Mouse (Mus musculus): ENCODE measurements around the gene Mdfi. TPM values are rescaled to one million over a fixed set of nuclear protein-coding genes. Genes with fewer than 3 reads are reported as not detected.

The Mdfi gene
- polyA plus RNA-seq, 1 experiment: 0.03 TPM

DNA sequence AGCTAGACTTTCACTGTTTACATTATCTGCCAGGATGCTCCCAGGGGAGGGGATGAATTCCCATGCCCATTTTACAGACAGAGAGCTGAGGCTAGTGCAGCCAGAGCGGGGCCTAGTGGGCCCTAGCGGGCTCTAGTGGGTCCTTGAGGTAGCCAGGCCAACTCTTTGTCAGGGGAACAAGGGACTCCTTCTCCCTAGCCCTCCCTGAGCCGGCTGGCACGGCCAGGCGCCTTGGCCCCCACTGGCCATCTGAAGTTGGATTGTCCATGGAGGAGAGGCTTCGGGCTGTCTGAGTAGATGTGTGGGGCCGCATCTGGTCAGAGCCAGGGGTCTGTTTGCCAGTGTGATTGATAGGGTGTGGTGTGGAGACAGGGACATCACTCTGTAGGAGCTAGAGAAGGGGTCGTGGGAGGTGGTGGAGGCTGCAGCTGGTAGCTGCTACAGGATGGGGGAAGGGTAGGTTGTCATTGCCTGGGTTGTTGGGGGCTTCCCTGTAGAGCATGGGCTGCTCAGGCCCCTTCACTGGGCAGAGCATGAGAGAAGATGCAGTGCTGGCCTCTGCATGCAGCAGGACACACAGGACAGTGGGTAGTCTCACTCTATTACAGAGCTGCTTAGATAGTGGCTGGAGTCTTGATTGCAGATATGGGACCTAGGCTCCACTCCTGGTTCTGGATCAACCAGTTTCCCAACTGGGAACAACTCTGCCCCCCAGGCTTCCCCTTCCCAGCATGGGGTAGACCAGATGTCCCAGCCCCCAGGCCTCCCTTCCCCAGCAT, 50.9 kb downstream of the Mdfi start:
- Histone ChIP-seq H3K27me3 (ENCODE audit: control insufficient read depth) (no peaks in the 10 kb centered on the region), H3K4me1 (ENCODE audit: control insufficient read depth) (no peaks in the 10 kb centered on the region), H3K4me3 (replicated peaks) (no peak overlapping the region), H3K9me3 (ENCODE audit: control insufficient read depth, low read length) (no peaks in the 10 kb centered on the region), H3K36me3 (ENCODE audit: control insufficient read depth) (no peaks in the 10 kb centered on the region)
- TF ChIP-seq TAL1 (IDR thresholded peaks at IDR 0.05; ENCODE audit: low read length) (no peak), GATA1 (IDR thresholded peaks at IDR 0.05; ENCODE audit: low read length) (no peak)

DNA sequence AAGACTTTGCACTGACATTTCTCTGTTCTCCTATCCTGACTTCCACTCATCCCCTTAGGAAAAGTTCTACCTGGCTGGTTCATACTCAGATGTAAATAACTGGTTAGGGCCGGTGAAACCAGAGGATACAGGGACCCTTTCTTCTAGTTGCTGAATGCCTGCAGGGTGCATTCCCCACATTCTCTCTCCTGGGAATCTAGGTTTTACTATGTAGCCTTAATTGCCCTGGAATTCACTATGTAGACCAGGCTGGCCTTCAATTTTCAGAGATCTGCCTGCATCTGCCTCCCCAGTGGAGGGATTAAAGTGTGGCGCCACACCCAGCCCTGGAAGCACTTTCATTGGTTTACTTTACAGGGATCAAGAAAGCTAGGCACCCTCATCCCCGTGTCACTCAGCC, 52.0 kb downstream of the Mdfi start:
- Histone ChIP-seq H3K4me3 (replicated peaks) (no peak overlapping the region), H3K4me1 (ENCODE audit: control insufficient read depth) (peaks cover 1% of the 10 kb centered on the region), H3K27me3 (ENCODE audit: control insufficient read depth) (no peaks in the 10 kb centered on the region), H3K9me3 (ENCODE audit: control insufficient read depth, low read length) (no peaks in the 10 kb centered on the region), H3K36me3 (ENCODE audit: control insufficient read depth) (no peaks in the 10 kb centered on the region)
- no peak for TF ChIP-seq GATA1 (IDR thresholded peaks at IDR 0.05; ENCODE audit: low read length)
- TF ChIP-seq TAL1 (IDR thresholded peaks at IDR 0.05; ENCODE audit: low read length): no peak

DNA sequence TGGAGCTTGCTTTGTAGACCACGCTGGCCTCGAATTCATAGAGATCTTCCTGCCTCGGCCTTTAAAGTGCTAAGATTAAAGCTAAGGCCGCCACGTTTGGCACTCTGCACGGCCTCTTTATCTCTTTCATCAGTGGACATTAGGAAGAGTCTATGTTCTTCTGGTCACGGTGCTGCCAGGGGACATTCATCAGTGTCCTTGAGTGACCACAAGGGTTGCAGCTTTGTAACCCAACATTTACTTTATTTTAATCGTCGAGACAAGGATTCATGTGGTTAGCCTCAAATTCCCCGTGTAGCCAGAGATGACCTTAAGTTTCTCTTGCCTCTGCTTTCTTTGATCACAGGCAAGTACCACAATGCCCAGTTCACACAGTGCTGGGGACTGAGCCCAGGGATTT, 54.0 kb downstream of the Mdfi start:
- no peaks in the 10 kb centered on the region for H3K9me3 ChIP-seq (ENCODE audit: control insufficient read depth, low read length)
- H3K36me3 ChIP-seq (ENCODE audit: control insufficient read depth): no peaks in the 10 kb centered on the region
- peaks cover 14% of the 10 kb centered on the region for H3K4me1 ChIP-seq (ENCODE audit: control insufficient read depth)
- no peak overlapping the region for H3K4me3 ChIP-seq (replicated peaks)
- no peaks in the 10 kb centered on the region for H3K27me3 ChIP-seq (ENCODE audit: control insufficient read depth)
- TF ChIP-seq GATA1 (IDR thresholded peaks at IDR 0.05; ENCODE audit: low read length): no peak

GRCm38 (mm10) chr17:47777141-47777540, 57.4 kb downstream of the Mdfi start:
- no peaks in the 10 kb centered on the region for H3K36me3 ChIP-seq (ENCODE audit: control insufficient read depth)
- peaks cover 14% of the 10 kb centered on the region for H3K4me1 ChIP-seq (ENCODE audit: control insufficient read depth)
- no peaks in the 10 kb centered on the region for H3K9me3 ChIP-seq (ENCODE audit: control insufficient read depth, low read length)
- no peak overlapping the region for H3K4me3 ChIP-seq (replicated peaks)
- H3K27me3 ChIP-seq (ENCODE audit: control insufficient read depth): no peaks in the 10 kb centered on the region
- TF ChIP-seq GATA1 (IDR thresholded peaks at IDR 0.05; ENCODE audit: low read length) (no peak), TAL1 (IDR thresholded peaks at IDR 0.05; ENCODE audit: low read length) (no peak)

DNA sequence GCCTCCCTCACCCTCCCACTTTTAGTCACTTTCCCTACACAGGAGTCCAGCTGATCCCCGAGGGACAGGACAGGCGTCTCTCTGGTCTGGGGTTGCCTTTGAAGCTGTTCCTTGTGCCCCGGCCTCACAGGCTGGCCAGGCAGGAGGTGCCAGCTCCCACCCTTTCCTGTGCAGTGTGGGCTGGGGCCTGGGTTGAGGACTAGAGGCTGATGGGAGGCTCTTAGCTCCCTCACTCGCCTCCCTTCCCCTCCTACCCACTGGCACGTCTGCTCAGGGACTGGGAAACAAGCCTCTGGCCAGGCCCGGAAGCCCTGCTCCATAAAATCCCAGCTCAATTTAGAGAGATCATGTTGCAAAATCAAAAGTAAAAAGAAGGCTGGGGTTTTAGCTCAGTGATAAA, 60.9 kb downstream of the Mdfi start:
- TF ChIP-seq GATA1 (IDR thresholded peaks at IDR 0.05; ENCODE audit: low read length) (no peak), TAL1 (IDR thresholded peaks at IDR 0.05; ENCODE audit: low read length) (no peak)
- Histone ChIP-seq H3K4me3 (replicated peaks) (no peak overlapping the region), H3K4me1 (ENCODE audit: control insufficient read depth) (peaks cover 22% of the 10 kb centered on the region), H3K36me3 (ENCODE audit: control insufficient read depth) (no peaks in the 10 kb centered on the region), H3K27me3 (ENCODE audit: control insufficient read depth) (no peaks in the 10 kb centered on the region), H3K9me3 (ENCODE audit: control insufficient read depth, low read length) (no peaks in the 10 kb centered on the region)

DNA sequence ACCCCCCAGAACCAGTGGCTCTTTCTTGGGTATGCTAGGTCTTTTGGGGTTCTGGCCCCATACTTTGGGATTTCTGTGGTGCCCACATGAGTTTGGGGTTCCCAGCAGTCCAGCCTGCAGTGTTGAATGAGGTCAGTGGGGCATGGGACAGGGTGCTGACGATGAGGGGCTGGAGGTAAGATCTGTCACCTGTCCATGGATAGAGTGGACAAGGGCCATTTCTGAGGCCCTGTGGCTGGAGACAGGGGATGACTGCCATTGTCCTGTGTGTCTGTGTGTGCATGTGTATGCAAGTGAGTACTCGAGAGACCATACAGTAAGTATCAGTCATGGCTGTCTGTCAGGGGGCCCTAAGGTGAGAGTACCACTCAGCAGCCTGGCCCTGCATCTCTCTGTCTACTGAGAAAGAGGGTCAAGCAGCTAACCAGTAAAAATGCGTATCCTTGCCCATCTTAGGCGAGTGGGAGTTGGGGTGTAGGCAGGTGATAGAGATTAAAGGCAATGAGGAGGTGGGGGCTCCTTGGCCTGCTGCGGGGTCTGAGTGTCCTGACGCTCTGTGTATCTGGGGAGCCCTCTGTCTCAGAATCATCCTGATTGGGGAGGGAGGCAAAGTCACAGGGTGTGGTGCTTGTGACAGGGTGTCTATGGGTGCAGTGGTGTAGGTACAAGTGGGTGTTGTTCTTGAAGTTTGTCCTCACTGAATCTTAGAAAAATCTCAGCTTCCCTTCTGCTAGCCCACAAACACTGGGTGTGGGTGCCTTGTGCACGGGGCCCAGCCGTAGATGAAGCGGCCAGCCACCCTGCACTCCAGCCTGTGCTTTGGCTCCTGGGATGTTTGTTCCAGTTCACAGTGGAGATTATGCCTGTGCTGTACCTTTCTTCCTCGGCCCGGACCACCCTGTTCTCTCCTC, 64.8 kb downstream of the Mdfi start:
- Histone ChIP-seq H3K27me3 (ENCODE audit: control insufficient read depth) (peaks cover 3% of the 10 kb centered on the region; the same call in 1 of the 2 replicates), H3K9me3 (ENCODE audit: control insufficient read depth, low read length) (no peaks in the 10 kb centered on the region), H3K36me3 (ENCODE audit: control insufficient read depth) (no peaks in the 10 kb centered on the region), H3K4me3 (replicated peaks) (no peak overlapping the region), H3K4me1 (ENCODE audit: control insufficient read depth) (peaks cover 31% of the 10 kb centered on the region)
- TF ChIP-seq GATA1 (IDR thresholded peaks at IDR 0.05; ENCODE audit: low read length) (no peak), TAL1 (IDR thresholded peaks at IDR 0.05; ENCODE audit: low read length) (no peak)

GRCm38 (mm10) chr17:47768707-47769276, 65.7 kb downstream of the Mdfi start:
- Histone ChIP-seq H3K4me1 (ENCODE audit: control insufficient read depth) (peaks cover 31% of the 10 kb centered on the region), H3K36me3 (ENCODE audit: control insufficient read depth) (no peaks in the 10 kb centered on the region), H3K27me3 (ENCODE audit: control insufficient read depth) (peaks cover 3% of the 10 kb centered on the region; the same call in 1 of the 2 replicates), H3K9me3 (ENCODE audit: control insufficient read depth, low read length) (no peaks in the 10 kb centered on the region), H3K4me3 (replicated peaks) (no peak overlapping the region)
- no peak for TF ChIP-seq GATA1 (IDR thresholded peaks at IDR 0.05; ENCODE audit: low read length)
- no peak for TF ChIP-seq TAL1 (IDR thresholded peaks at IDR 0.05; ENCODE audit: low read length)

GRCm38 (mm10) chr17:47767456-47768141, 66.9 kb downstream of the Mdfi start:
- no peak overlapping the region for H3K4me3 ChIP-seq (replicated peaks)
- TF ChIP-seq TAL1 (IDR thresholded peaks at IDR 0.05; ENCODE audit: low read length) (no peak), GATA1 (IDR thresholded peaks at IDR 0.05; ENCODE audit: low read length) (no peak)

More at GRCm38 (mm10) chr17:47767456-47768141, 66.9 kb downstream of the Mdfi start:
- Histone ChIP-seq H3K36me3 (ENCODE audit: control insufficient read depth) (no peaks in the 10 kb centered on the region), H3K27me3 (ENCODE audit: control insufficient read depth) (peaks cover 3% of the 10 kb centered on the region; the same call in 1 of the 2 replicates), H3K4me1 (ENCODE audit: control insufficient read depth) (peaks cover 33% of the 10 kb centered on the region), H3K9me3 (ENCODE audit: control insufficient read depth, low read length) (no peaks in the 10 kb centered on the region)

Data from erythroblast, embryonic 14.5 days (primary cell).